Mouse (Mus musculus) bone marrow, adult 2 months (tissue): ENCODE measurements around the gene Stk24. TPM values are rescaled to one million over a fixed set of nuclear protein-coding genes. Genes with fewer than 3 reads are reported as not detected.
"Not testable (repeated sequence)": the region's sequence is repeated elsewhere in the genome, so short reads cannot be mapped to it uniquely, and the experiment has no call there.

ENCODE experiments used
- H3K27ac ChIP-seq: fragments of 200-500 bp; 2 replicates; pipeline ENCODE4 v1.5.1; 2012; ENCODE audit warnings: low read depth, mild to moderate bottlenecking, control low read depth, inconsistent platforms, low read length; ENCODE audit not compliant: control insufficient read depth, poor library complexity, insufficient read depth
- H3K4me1 ChIP-seq: fragments of 200-500 bp; 2 replicates; pipeline ENCODE4 v1.6.1; 2011; ENCODE audit warnings: low read length; ENCODE audit not compliant: control insufficient read depth, insufficient read depth
- H3K4me3 ChIP-seq: fragments of 200-500 bp; replicated peaks from 2 replicates; pipeline ENCODE3; 2011; ENCODE audit warnings: mild to moderate bottlenecking, low read depth, low read length, control low read depth; ENCODE audit not compliant: control insufficient read depth
- CTCF ChIP-seq: fragments of 200-500 bp; IDR thresholded peaks from 2 replicates; pipeline ENCODE4 v1.5.1; 2011; ENCODE audit warnings: low read length, control low read depth; ENCODE audit not compliant: control insufficient read depth, insufficient read depth
- POLR2A ChIP-seq: fragments of 200-500 bp; IDR thresholded peaks from 2 replicates; pipeline ENCODE4 v1.6.1; 2011; ENCODE audit warnings: low read depth, mild to moderate bottlenecking, control low read depth, low read length, borderline replicate concordance; ENCODE audit not compliant: control insufficient read depth
- WGBS: fragments of 180-500 bp; shearing (Covaris S2); methylation state at CpG from one replicate; pipeline ENCODE4 v1.1.7; 2018; 5-methylcytosine and 5-hydroxymethylcytosine counted together
- polyA plus RNA-seq: library from polyadenylated mRNA; stranded (reverse); fragments of >200 nt; gene quantifications from 2 replicates; pipeline ENCODE4 v1.2.4, GENCODE M21; 2011; ENCODE audit warnings: low replicate concordance; ENCODE audit not compliant: missing spikeins, insufficient read depth, insufficient read length

Gene Stk24
- polyA plus RNA-seq, 1 experiment: 39.7 TPM

DNA sequence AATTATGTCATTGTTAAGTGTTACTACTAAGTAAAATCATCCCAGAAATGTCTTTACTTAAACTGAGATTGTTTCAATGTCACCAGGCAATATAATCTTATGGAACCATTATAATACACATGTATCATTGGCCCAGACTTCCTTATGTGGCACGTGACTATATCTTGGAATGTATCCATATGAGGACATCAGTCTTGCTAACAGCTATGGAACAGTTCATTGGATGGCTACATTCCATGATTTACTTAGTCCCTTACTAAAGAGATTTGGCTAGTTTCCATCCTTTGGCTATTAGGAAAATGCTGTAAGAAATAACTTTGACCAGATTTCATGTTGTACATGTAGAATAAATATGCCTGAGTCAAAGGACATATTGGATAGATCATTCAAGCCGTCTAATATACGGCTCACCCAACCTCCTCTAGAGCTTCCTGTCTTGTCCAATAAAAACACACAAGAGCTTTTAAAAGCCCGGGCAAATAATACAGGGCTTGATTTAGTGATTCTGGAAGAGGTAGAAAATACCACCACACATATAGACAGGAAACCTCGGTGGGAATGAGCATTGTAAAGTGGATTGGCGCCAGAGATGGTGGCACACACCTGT is 34.9 kb upstream of the Stk24 start:
- TF ChIP-seq POLR2A: no peak
- TF ChIP-seq CTCF: no peak
- Histone ChIP-seq H3K4me3 (no peak overlapping the region), H3K4me1 (no peaks in the 10 kb centered on the region), H3K27ac (no peak overlapping the region)
- WGBS: 76% methylated on average over 6 of the region's 6 CpGs

- not testable (repeated sequence) for H3K4me1 ChIP-seq, H3K27ac ChIP-seq, H3K4me3 ChIP-seq
- WGBS: 100% methylated on average over 1 of the region's 1 CpGs
Measured at GRCm38 (mm10) chr14:121413726-121414125, 33.9 kb upstream of the Stk24 start.

- Histone ChIP-seq H3K27ac (no peak overlapping the region), H3K4me1 (no peaks in the 10 kb centered on the region), H3K4me3 (no peak overlapping the region)
- TF ChIP-seq CTCF (no peak), POLR2A (no peak)
- WGBS: 34% methylated on average over 3 of the region's 3 CpGs
Measured at GRCm38 (mm10) chr14:121408944-121409343, 29.1 kb upstream of the Stk24 start.

GRCm38 (mm10) chr14:121406943-121407342 is 27.1 kb upstream of the Stk24 start:
- Histone ChIP-seq H3K27ac (no peak overlapping the region), H3K4me3 (no peak overlapping the region), H3K4me1 (no peaks in the 10 kb centered on the region)
- 77% methylated on average over 7 of the region's 7 CpGs for WGBS
- TF ChIP-seq POLR2A (no peak), CTCF (no peak)

GRCm38 (mm10) chr14:121405546-121405945 is 25.7 kb upstream of the Stk24 start:
- TF ChIP-seq CTCF (no peak), POLR2A (no peak)
- H3K4me1 ChIP-seq: no peaks in the 10 kb centered on the region
- H3K4me3 ChIP-seq: no peak overlapping the region
- H3K27ac ChIP-seq: no peak overlapping the region
- WGBS: 39% methylated on average over 15 of the region's 15 CpGs

DNA sequence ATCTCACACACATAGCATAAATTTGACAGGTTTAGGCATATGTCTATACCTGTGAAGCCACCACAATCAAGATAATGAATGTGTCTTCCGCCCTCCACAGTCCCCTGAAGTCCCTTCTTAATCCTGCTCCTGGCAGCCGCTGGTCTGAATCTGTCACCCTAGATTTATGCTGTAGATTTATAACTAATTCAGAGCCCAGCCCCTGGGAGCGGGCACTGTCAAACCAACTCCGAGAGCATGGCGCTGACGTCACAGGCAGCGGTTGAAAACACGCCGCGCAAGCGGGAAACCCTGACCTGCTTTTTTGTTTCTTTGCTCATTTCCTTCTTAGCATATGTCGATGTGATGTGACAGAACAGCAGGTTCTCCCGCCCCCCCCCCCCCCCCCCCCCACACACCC is 25.3 kb upstream of the Stk24 start:
- no peak overlapping the region for H3K4me3 ChIP-seq
- H3K27ac ChIP-seq: no peak overlapping the region
- TF ChIP-seq CTCF (no peak), POLR2A (no peak)
- H3K4me1 ChIP-seq: no peaks in the 10 kb centered on the region
- WGBS: 34% methylated on average over 13 of the region's 13 CpGs

GRCm38 (mm10) chr14:121399676-121400075 is 19.9 kb upstream of the Stk24 start:
- 83% methylated on average over 6 of the region's 6 CpGs for WGBS
- H3K4me3 ChIP-seq: no peak overlapping the region
- no peaks in the 10 kb centered on the region for H3K4me1 ChIP-seq
- H3K27ac ChIP-seq: no peak overlapping the region
- TF ChIP-seq CTCF (no peak), POLR2A (no peak)

DNA sequence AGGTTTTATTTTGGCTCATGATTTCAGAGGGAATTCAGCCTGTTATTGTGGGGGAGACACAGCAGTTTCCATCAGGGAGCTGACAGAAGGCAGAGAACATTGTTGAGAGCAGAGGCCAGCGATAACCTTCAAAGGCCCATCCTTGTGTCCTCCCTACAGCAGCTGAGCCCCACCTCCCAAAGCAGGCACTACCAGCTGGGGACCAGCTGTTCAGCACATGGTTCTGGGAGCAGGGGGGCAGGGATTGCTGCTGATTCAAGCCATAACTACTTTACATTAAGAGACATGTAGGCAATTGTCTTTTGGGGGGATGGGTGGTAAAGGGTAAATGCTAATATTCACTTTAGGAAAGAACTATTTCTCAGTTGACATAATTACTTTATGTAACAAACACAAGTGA is 17.7 kb upstream of the Stk24 start:
- no peaks in the 10 kb centered on the region for H3K4me1 ChIP-seq
- H3K4me3 ChIP-seq: no peak overlapping the region
- WGBS: 82% methylated on average over 1 of the region's 1 CpGs
- H3K27ac ChIP-seq: no peak overlapping the region
- TF ChIP-seq POLR2A (no peak), CTCF (no peak)

- WGBS: 82% methylated on average over 4 of the region's 4 CpGs
- H3K4me1 ChIP-seq: no peaks in the 10 kb centered on the region
- no peak for TF ChIP-seq POLR2A
- no peak for TF ChIP-seq CTCF
Measured at GRCm38 (mm10) chr14:121395125-121395524, 15.3 kb upstream of the Stk24 start.

DNA sequence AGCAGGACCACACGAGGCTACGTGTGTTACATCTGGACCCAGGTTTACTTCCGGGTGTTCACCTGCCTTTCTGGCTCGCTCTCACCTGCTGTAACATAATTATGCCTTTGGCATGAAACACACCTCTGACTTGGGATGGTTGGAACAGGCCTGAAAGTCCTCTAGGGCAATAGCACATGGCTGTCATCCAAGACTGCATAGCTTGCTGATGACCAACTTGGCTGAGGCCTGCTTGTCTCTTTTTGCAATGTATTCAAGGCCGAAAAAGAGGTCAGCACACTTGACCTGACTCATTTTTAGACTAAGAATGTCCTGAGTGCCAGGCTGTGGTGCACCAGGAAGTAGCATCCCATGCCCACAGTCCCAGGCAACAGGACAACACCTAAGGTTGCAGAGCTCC is 12.1 kb upstream of the Stk24 start:
- no peak overlapping the region for H3K27ac ChIP-seq
- no peak overlapping the region for H3K4me3 ChIP-seq
- 90% methylated on average over 5 of the region's 5 CpGs for WGBS
- H3K4me1 ChIP-seq: no peaks in the 10 kb centered on the region
- no peak for TF ChIP-seq POLR2A
- TF ChIP-seq CTCF: no peak

More at GRCm38 (mm10) chr14:121395125-121395524, 15.3 kb upstream of the Stk24 start:
- Histone ChIP-seq H3K4me3 (no peak overlapping the region), H3K27ac (no peak overlapping the region)
